Mouse (Mus musculus): ENCODE results near the gene Fads3. TPM values are rescaled to one million over a fixed set of nuclear protein-coding genes. Genes with fewer than 3 reads are reported as not detected.
A peak's percentile ranks its signal among the peaks of the same experiment; 100 is the strongest.

Gene Fads3
- polyA plus RNA-seq, 1 experiment from 2014 or later = 17.9 TPM

DNA sequence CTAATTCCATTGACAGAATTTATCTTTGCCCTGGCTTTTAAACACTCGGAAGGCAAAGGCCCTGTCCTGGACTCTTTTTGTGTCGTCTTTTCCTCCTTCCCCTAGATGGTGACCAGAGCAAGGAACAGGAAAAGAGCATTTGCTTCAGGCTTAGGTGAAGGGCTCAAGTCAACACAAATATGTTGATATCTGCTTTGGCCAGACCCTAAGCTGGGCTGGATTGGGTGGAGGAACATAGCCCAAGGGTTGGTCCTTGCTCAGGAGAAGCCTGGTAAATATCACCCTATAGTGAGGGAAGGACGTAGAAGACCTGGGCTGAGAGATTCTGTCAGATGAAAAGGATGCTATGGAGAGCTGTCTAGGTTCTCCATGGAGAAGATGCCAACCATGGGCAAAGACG is 25.2 kb upstream of the Fads3 start:
- Histone ChIP-seq H3K4me3 (ENCODE audit: low read depth, low read length) (peak overlapping the region; percentile 71), H3K4me2 (peak overlapping the region; percentile 98), H3K27me3 (ENCODE audit: control insufficient read depth, insufficient read depth, low read length) (no peaks in the 10 kb centered on the region), H3K4me1 (ENCODE audit: control insufficient read depth, insufficient read depth, low read length) (peaks cover 63% of the 10 kb centered on the region), H3K36me3 (ENCODE audit: control insufficient read depth, insufficient read depth, low read length) (no peaks in the 10 kb centered on the region), H3K27ac (ENCODE audit: low read depth, low read length) (peak overlapping the region; percentile 94; the same call in 1 of the 2 replicates), H3K9me3 (replicated peaks; ENCODE audit: control insufficient read depth, low read length) (no peaks in the 10 kb centered on the region), H3K9ac (ENCODE audit: low read depth, low read length) (peak overlapping the region; percentile 66; the same call in 1 of the 2 replicates)
- no peak for ATAC-seq (replicated peaks; ENCODE audit: insufficient number of reproducible peaks, low FRiP score, low TSS enrichment)
- WGBS (ENCODE audit: insufficient replicate concordance) = 62% methylated on average over 4 of the region's 4 CpGs

DNA sequence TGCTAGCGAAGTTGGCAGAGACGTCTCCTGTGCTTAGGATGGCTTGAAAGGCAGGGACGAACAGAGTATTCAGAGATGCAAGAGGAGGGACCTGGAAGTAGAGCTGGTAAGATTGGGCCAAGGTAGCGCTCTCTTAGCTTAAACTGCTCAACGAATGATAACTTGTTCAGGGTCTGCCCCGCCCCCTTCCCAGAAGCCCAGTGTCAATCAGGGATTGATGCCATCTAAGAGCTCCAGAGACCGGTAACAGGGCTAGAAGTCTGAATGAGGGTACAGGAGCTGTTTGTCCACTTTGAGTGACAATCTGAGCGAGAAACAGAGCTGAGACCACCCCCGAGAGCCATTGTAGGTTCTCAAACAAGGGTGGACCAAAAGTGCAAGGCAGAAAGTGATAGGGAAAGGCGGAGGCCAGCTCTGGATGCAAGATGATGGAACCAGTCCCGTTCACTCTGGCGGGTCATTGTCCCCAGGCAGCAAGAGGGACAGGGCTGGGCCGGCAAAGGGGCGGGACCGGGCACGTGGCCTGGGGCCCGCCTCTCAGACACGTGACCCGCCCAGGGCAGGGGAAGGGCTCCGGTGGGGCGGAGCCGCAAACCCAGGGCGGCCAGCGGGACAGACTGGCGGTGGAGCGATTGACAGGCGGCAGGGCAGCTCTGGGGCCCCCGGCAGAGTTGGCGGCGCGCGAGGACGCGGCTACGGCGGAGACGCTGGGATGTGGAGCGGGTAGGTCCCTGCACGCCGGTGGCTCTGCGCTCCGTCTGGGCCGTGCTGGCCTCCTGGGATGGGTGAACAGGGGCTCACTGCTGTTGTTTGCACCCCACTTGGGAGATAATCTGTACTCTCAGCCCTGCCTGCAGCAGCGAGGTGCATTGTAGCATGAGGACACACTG is 23.5 kb upstream of the Fads3 start:
- H3K27ac ChIP-seq (ENCODE audit: low read depth, low read length) = peak overlapping the region; percentile 83
- H3K4me1 ChIP-seq (ENCODE audit: control insufficient read depth, insufficient read depth, low read length) = peaks cover 70% of the 10 kb centered on the region
- ATAC-seq (replicated peaks; ENCODE audit: insufficient number of reproducible peaks, low FRiP score, low TSS enrichment) = peak; percentile 91
- no peaks in the 10 kb centered on the region for H3K9me3 ChIP-seq (replicated peaks; ENCODE audit: control insufficient read depth, low read length)
- H3K9ac ChIP-seq (ENCODE audit: low read depth, low read length) = peak overlapping the region; percentile 82
- H3K36me3 ChIP-seq (ENCODE audit: control insufficient read depth, insufficient read depth, low read length) = no peaks in the 10 kb centered on the region
- H3K4me2 ChIP-seq = peak overlapping the region; percentile 98
- H3K4me3 ChIP-seq (ENCODE audit: low read depth, low read length) = peak overlapping the region; percentile 71
- 5% methylated on average over 44 of the region's 44 CpGs for WGBS (ENCODE audit: insufficient replicate concordance)
- no peaks in the 10 kb centered on the region for H3K27me3 ChIP-seq (ENCODE audit: control insufficient read depth, insufficient read depth, low read length)

DNA sequence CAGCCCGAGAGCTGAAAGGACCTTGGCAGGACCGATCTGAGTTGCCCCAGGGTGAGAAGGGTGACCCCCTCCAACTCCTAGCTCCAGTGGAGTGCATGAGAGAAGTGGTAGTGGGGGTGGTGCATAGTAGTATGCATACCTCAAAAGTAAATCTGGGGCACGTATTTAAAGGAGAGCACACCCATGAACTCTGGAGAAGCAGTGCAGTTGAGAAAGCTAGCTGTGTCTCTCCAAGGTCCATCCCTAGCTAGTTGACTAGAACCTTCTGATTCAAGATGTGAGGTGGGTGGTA is 22.9 kb upstream of the Fads3 start:
- Histone ChIP-seq H3K9me3 (replicated peaks; ENCODE audit: control insufficient read depth, low read length) (no peaks in the 10 kb centered on the region), H3K27ac (ENCODE audit: low read depth, low read length) (peak overlapping the region; percentile 83), H3K36me3 (ENCODE audit: control insufficient read depth, insufficient read depth, low read length) (no peaks in the 10 kb centered on the region), H3K4me3 (ENCODE audit: low read depth, low read length) (peak overlapping the region; percentile 71), H3K27me3 (ENCODE audit: control insufficient read depth, insufficient read depth, low read length) (no peaks in the 10 kb centered on the region), H3K9ac (ENCODE audit: low read depth, low read length) (peak overlapping the region; percentile 82), H3K4me1 (ENCODE audit: control insufficient read depth, insufficient read depth, low read length) (peaks cover 69% of the 10 kb centered on the region), H3K4me2 (peak overlapping the region; percentile 98)
- 4% methylated on average over 3 of the region's 3 CpGs for WGBS (ENCODE audit: insufficient replicate concordance)
- ATAC-seq (replicated peaks; ENCODE audit: insufficient number of reproducible peaks, low FRiP score, low TSS enrichment) = no peak; the same call in 1 of the 2 replicates

DNA sequence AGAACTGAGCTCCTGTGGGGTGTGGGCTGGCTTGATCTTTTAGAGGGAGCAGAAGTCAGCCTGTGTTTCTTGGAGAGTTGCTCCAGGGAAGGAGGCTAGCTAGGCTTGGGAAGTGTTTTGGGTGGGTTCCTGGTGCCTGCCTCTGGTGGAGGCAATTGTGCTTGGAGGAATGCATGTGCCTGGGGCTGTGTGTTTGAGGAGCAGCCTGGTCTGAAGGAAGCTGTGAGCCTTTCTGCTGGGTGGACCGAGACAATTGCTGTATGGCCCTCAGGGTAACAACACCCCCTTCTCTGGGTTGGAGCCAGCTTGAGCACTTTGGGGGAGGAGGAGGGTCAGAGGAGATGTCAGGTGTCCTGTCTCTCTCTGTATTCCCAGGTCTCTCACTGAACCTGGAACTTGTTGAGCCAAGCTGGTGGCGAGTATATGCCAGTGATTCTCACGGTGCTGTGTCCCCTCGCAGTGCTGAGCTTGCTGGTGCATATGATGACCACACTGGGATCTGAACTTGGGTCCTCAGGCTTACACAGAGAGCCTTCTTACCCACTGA is 22.1 kb upstream of the Fads3 start:
- peaks cover 69% of the 10 kb centered on the region for H3K4me1 ChIP-seq (ENCODE audit: control insufficient read depth, insufficient read depth, low read length)
- ATAC-seq (replicated peaks; ENCODE audit: insufficient number of reproducible peaks, low FRiP score, low TSS enrichment) = no peak
- peak overlapping the region; percentile 98 for H3K4me2 ChIP-seq
- H3K27me3 ChIP-seq (ENCODE audit: control insufficient read depth, insufficient read depth, low read length) = no peaks in the 10 kb centered on the region
- no peaks in the 10 kb centered on the region for H3K36me3 ChIP-seq (ENCODE audit: control insufficient read depth, insufficient read depth, low read length)
- WGBS (ENCODE audit: insufficient replicate concordance) = 73% methylated on average over 4 of the region's 4 CpGs
- H3K9me3 ChIP-seq (replicated peaks; ENCODE audit: control insufficient read depth, low read length) = no peaks in the 10 kb centered on the region
- no peak overlapping the region for H3K27ac ChIP-seq (ENCODE audit: low read depth, low read length)
- peak overlapping the region; percentile 71 for H3K4me3 ChIP-seq (ENCODE audit: low read depth, low read length)
- H3K9ac ChIP-seq (ENCODE audit: low read depth, low read length) = peak overlapping the region; percentile 82

DNA sequence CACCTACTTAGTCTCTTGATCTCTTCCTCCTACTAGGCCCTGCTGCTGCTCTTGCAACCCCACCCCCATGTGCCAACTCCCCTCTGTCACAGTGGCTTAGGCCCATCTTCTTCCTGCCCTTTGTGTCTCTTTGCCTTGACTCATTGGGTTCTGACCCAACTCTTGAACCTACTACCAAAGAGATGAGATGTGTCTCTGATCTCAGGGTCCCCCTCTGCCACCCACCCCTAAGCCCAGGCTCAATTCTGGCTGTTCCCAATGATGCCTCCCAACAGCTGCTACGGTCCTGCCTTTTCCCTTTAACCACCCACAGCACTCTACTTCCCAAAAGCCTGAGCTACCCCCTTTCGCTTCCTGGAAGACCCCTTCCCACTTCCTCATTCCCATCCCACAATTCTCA is 19.4 kb upstream of the Fads3 start:
- Histone ChIP-seq H3K9ac (ENCODE audit: low read depth, low read length) (0 out of 2 replicates have a peak overlapping the region, but pooled peaks have one; percentile 10), H3K27ac (ENCODE audit: low read depth, low read length) (peak overlapping the region; percentile 35; the same call in 1 of the 2 replicates), H3K27me3 (ENCODE audit: control insufficient read depth, insufficient read depth, low read length) (no peaks in the 10 kb centered on the region), H3K4me3 (ENCODE audit: low read depth, low read length) (no peak overlapping the region), H3K4me2 (peak overlapping the region; percentile 29), H3K4me1 (ENCODE audit: control insufficient read depth, insufficient read depth, low read length) (peaks cover 69% of the 10 kb centered on the region), H3K9me3 (replicated peaks; ENCODE audit: control insufficient read depth, low read length) (no peaks in the 10 kb centered on the region), H3K36me3 (ENCODE audit: control insufficient read depth, insufficient read depth, low read length) (no peaks in the 10 kb centered on the region)
- no peak for ATAC-seq (replicated peaks; ENCODE audit: insufficient number of reproducible peaks, low FRiP score, low TSS enrichment)
- 94% methylated on average over 2 of the region's 2 CpGs for WGBS (ENCODE audit: insufficient replicate concordance)

- Histone ChIP-seq H3K4me3 (ENCODE audit: low read depth, low read length) (no peak overlapping the region), H3K36me3 (ENCODE audit: control insufficient read depth, insufficient read depth, low read length) (peaks cover 6% of the 10 kb centered on the region; the same call in 1 of the 2 replicates), H3K4me1 (ENCODE audit: control insufficient read depth, insufficient read depth, low read length) (peaks cover 62% of the 10 kb centered on the region), H3K9ac (ENCODE audit: low read depth, low read length) (peak overlapping the region; percentile 28; the same call in 1 of the 2 replicates), H3K27ac (ENCODE audit: low read depth, low read length) (peak overlapping the region; percentile 75), H3K9me3 (replicated peaks; ENCODE audit: control insufficient read depth, low read length) (no peaks in the 10 kb centered on the region), H3K27me3 (ENCODE audit: control insufficient read depth, insufficient read depth, low read length) (no peaks in the 10 kb centered on the region), H3K4me2 (peak overlapping the region; percentile 29)
- ATAC-seq (replicated peaks; ENCODE audit: insufficient number of reproducible peaks, low FRiP score, low TSS enrichment) = no peak
- 65% methylated on average over 5 of the region's 5 CpGs for WGBS (ENCODE audit: insufficient replicate concordance)
These were observed 18.7 kb upstream of the Fads3 start for GRCm38 (mm10) chr19:10022414-10023303.

GRCm38 (mm10) chr19:10023304-10023758 is 18.0 kb upstream of the Fads3 start:
- no peaks in the 10 kb centered on the region for H3K27me3 ChIP-seq (ENCODE audit: control insufficient read depth, insufficient read depth, low read length)
- peaks cover 9% of the 10 kb centered on the region for H3K36me3 ChIP-seq (ENCODE audit: control insufficient read depth, insufficient read depth, low read length)
- no peaks in the 10 kb centered on the region for H3K9me3 ChIP-seq (replicated peaks; ENCODE audit: control insufficient read depth, low read length)
- peak overlapping the region; percentile 23; the same call in 1 of the 2 replicates for H3K9ac ChIP-seq (ENCODE audit: low read depth, low read length)
- ATAC-seq (replicated peaks; ENCODE audit: insufficient number of reproducible peaks, low FRiP score, low TSS enrichment) = no peak
- H3K27ac ChIP-seq (ENCODE audit: low read depth, low read length) = peak overlapping the region; percentile 75
- H3K4me3 ChIP-seq (ENCODE audit: low read depth, low read length) = no peak overlapping the region
- 56% methylated on average over 9 of the region's 9 CpGs for WGBS (ENCODE audit: insufficient replicate concordance)
- peak overlapping the region; percentile 21; the same call in 1 of the 2 replicates for H3K4me2 ChIP-seq
- H3K4me1 ChIP-seq (ENCODE audit: control insufficient read depth, insufficient read depth, low read length) = peaks cover 59% of the 10 kb centered on the region
